Mouse (Mus musculus) bone marrow macrophage, adult 2 months (primary cell): ENCODE measurements at regions not wholly inside any gene's neighbourhood (a gene's known extent, or its start where the extent isn't known, plus 50 kb on each side); places are given as distances from the start of the nearest gene placed in this dataset.

Experiments
- H3K27ac ChIP-seq: 2 replicates; pipeline ENCODE4 v1.5.1; 2012; ENCODE audit warnings: low read depth, low read length; ENCODE audit not compliant: insufficient read depth
- H3K4me1 ChIP-seq: 2 replicates; pipeline ENCODE4 v1.6.1; 2012; ENCODE audit warnings: low read length; ENCODE audit not compliant: control insufficient read depth, insufficient read depth
- H3K4me3 ChIP-seq: 2 replicates; pipeline ENCODE4 v1.5.1; 2012; ENCODE audit warnings: mild to moderate bottlenecking, low read length, moderate library complexity; ENCODE audit not compliant: insufficient read depth
- CTCF ChIP-seq: IDR thresholded peaks from 2 replicates; pipeline ENCODE4 v1.5.1; 2012; ENCODE audit warnings: low read depth, mild to moderate bottlenecking, low read length, moderate library complexity
- POLR2A ChIP-seq: IDR thresholded peaks from 2 replicates; pipeline ENCODE4 v1.6.1; 2012; ENCODE audit warnings: mild to moderate bottlenecking, low read depth, low read length, borderline replicate concordance

DNA sequence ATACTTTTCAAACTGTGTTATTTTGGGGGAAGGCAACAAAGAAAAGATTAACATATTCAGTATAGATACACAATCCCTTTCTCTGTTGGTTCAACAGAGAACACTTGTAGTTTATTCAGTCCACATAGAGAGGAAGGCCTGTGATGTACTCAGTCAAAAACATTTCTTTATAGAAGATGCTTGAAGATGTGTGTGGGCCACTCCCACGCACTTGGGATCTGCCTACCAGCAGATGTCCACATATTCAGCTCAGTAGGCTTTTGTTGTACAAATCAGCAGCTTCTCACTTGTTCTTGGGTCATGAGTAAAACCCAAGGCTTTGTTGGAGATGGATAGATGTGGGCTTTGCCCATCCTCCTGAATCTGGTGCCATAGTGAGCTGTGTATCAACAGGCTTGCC lies 239.6 kb upstream of the Pdzrn3 start:
- no peak overlapping the region for H3K27ac ChIP-seq
- no peak overlapping the region for H3K4me3 ChIP-seq
- H3K4me1 ChIP-seq, result peaks cover 10% of the 10 kb centered on the region
- TF ChIP-seq CTCF (no peak), POLR2A (no peak)

DNA sequence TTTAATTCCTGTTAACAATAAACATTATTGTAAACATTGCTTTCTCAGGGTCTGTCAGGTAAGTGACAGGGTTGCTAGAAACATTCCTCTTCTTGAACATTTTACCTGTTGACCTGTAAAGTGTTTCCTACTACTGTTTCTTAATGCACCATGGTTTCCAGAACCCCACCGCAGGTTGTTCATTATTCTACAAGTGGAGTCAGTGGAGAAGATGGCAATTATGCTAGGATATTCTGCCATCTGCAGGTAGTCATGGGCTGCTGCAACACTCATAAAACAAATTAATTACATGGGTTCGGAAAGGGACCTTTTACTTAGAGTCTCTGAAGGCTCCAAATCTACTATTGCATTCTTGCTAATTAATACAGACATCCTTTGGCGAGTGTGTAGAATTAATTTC lies 239.1 kb upstream of the Pdzrn3 start:
- no peak for TF ChIP-seq CTCF
- no peak for TF ChIP-seq POLR2A
- Histone ChIP-seq H3K4me3 (no peak overlapping the region), H3K27ac (no peak overlapping the region), H3K4me1 (peaks cover 10% of the 10 kb centered on the region)

DNA sequence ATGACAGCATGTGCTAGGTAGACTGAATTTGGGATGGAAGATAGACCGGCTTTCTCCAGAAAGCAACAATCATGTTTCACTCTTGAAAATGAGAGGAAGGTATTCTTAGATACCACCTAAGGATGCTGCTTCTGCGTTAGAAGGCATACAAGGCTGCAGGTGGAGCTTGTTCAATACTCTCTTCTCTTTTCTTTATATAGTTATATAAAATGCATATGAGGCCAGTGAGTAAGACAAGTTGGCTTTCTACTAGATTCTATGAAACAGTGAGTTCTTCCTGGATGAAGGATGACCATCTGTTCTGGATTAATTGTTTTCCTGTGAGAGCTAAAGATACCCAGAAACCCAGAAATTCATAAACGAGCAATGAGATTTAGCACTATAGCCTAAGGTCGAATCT lies 231.3 kb upstream of the Pdzrn3 start:
- no peaks in the 10 kb centered on the region for H3K4me1 ChIP-seq

DNA sequence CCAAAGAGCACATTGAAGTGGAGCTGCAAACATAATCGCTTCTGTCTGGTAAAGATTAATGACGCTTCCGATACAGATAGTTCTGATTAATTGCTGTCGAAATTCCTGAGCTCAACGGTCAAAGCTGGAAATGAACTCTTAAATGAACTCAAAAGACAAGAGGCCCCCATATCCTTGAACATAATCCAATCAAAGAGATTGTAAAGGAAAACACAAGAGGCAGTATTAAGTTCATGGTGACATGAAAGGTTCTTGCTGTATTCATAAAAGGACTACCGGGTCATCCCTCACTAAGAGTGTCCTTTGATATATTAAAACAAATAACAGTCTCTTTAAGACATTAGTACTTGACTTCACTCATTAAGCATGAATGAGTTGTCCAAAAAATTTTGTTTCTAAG lies 225.4 kb upstream of the Pdzrn3 start:
- no peak for TF ChIP-seq CTCF
- TF ChIP-seq POLR2A, result no peak
- H3K27ac ChIP-seq, result no peak overlapping the region
- H3K4me1 ChIP-seq, result no peaks in the 10 kb centered on the region
- H3K4me3 ChIP-seq, result no peak overlapping the region

More for the DNA sequence above, 231.3 kb upstream of the Pdzrn3 start:
- Histone ChIP-seq H3K4me3 (no peak overlapping the region), H3K27ac (no peak overlapping the region)
- no peak for TF ChIP-seq CTCF
- no peak for TF ChIP-seq POLR2A

DNA sequence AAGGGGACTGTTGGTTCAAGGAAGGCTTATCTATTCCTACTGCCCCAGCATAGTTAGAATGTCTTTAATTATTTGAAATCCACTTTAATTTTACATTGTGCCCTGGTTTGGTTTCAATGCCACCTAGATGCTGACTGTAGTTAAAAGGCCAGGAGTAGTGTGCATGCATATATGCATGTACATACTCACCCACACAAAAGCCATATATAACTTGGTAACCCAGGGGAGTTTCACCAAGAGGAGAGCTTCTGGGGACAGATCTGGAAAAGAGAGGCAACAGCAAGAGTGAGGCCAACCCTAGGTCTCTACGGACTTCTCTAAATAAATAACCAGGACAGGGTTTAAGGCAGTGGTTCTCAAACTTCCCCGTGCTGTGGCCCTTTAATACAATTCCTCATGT lies 219.3 kb upstream of the Pdzrn3 start:
- H3K27ac ChIP-seq, result no peak overlapping the region
- TF ChIP-seq CTCF (no peak), POLR2A (no peak)
- H3K4me3 ChIP-seq, result no peak overlapping the region
- peaks cover 3% of the 10 kb centered on the region for H3K4me1 ChIP-seq

DNA sequence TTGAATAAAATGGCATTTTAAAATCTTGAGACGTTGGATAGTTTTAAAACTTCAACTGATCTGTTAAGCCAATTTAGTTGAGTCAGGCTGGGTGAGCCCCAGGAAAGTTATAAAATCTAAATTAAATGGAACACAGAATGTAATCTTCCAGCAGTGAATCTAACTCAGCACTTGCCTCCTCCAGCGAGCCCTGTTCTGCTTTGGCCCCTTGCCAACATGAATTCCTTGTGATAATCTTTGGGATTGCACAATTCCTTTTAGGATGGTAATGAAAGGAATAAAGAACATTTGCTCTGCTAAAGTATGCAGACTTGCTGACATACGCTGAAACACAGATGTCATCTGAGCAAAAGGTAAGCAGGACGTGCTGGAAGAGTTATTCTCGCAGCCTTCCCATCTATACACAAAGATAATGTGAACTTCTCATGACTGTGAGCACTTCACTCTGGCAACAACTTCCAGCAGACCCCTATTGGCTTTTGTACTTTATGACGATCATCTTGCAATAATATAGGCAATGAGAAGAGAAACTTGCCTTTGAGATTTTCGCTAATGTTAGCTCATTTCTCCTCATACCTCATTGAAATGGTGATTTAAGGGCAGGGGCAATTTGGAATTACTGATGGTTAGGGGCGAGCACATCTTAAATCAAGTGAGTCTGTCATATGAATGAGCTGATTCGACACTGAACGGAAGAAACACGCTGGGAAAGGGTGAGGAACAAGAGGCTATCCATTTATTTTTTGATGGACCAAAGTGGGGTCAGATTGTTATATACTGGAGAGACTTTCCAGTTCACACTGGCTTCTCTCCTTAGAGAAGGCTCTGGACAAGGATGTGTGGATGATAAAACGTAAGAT lies 216.3 kb upstream of the Pdzrn3 start:
- peaks cover 3% of the 10 kb centered on the region for H3K4me1 ChIP-seq
- TF ChIP-seq POLR2A (no peak), CTCF (no peak)
- no peak overlapping the region for H3K27ac ChIP-seq
- H3K4me3 ChIP-seq, result no peak overlapping the region

DNA sequence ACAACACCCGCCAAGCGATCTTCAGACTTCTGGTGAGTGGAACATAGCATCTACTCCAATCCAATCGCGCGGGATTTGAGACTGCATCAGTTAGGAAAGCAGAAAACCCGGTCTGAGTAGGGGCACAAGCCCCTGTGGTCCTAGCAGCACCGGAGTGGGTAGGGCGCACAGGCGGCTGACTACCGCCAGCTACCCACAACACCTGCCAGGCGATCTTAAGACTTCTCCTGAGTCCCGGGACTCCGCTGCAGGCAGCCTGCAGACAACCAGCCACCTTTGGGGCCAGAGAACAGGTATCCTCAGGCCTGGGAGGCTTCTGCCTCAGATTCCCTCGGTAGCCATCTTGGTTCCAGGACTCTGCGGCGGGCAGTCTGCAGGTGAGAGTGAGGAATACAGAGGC lies 208.2 kb upstream of the Pdzrn3 start:
- TF ChIP-seq POLR2A, result no peak
- no peak for TF ChIP-seq CTCF
- no peaks in the 10 kb centered on the region for H3K4me1 ChIP-seq
- no peak overlapping the region for H3K27ac ChIP-seq
- H3K4me3 ChIP-seq, result no peak overlapping the region

DNA sequence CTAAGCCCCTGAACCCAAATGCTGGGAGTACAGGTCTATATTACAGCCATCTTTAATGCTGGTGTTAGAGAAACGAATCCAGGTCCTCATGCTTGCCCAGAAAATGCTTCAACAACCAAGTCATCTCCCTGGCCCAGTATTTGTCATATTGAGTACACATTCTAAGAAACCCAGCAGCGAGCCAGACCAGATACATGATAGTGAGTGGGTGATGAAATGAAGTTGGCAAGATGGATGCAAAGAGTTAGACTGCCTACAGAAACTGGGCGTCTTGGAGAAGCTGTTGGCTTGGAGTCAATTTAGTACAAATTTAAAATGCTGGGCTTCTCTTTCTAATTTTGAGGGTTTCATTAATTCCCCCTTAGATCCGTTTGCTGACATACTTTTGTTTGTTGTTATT lies 203.1 kb upstream of the Pdzrn3 start:
- no peak overlapping the region for H3K4me3 ChIP-seq
- no peak for TF ChIP-seq POLR2A
- no peak for TF ChIP-seq CTCF

DNA sequence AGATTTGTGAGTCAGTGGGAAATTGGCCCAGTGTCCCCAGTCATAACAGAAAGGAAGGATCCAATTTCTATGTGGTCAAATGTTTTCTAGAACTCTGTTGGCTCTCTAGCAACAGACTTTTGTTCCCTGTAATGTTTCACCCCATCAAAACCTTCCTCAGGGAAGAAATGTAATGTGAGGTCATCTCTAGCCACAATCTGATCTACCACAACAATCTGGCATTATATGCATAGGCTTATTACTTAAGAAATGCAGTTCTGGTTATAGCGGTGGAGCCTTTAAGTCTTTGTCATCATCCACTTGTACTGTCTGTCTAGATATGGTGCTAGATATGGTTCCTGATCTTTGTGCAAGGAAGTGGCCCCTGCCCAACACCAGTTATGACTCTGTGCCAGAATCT lies 178.4 kb upstream of the Pdzrn3 start:
- TF ChIP-seq POLR2A (no peak), CTCF (no peak)
- peaks cover 48% of the 10 kb centered on the region for H3K4me1 ChIP-seq
- no peak overlapping the region for H3K4me3 ChIP-seq
- H3K27ac ChIP-seq, result peak overlapping the region; percentile 94

More for the DNA sequence above, 203.1 kb upstream of the Pdzrn3 start:
- Histone ChIP-seq H3K27ac (no peak overlapping the region), H3K4me1 (peaks cover 7% of the 10 kb centered on the region; the same call in 1 of the 2 replicates)

DNA sequence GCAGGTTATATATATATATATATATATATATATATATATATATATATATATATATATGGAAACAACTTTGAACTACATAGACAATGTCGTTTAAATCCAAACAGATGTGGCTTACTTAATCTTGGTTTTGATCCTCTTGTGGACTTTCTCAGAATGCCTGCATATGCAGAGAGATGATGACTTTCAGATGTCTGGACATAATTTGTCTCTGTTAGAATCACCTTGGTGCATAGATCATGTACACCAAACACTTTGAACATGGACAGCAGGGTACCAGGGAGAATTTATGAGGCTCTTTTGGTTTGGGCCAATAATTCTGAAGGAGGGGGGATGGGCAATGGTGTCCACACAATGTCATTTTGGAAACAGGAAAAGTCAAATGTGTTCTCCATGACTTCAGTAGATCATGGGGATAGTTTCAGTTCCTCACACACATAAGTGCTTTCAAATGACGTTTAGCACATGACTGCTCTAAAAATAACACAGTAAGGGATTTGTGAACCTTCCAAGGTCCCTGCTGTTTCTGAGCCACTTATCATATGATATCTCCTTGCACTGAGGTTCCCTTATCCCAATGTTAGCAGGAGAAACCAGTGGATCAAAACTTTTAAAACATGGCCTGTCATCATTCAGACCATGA lies 177.4 kb upstream of the Pdzrn3 start:
- no peak for TF ChIP-seq POLR2A
- no peak for TF ChIP-seq CTCF
- Histone ChIP-seq H3K27ac (peak overlapping the region; percentile 95), H3K4me3 (no peak overlapping the region), H3K4me1 (peaks cover 40% of the 10 kb centered on the region)
